Mouse (Mus musculus) testis, adult 2 months (tissue): ENCODE data around the gene Lpxn. TPM values are rescaled to one million over a fixed set of nuclear protein-coding genes. Genes with fewer than 3 reads are reported as not detected.

ENCODE experiments used
- H3K27ac ChIP-seq: fragments of 200-500 bp; 2 replicates; pipeline ENCODE4 v1.5.1; 2012; ENCODE audit warnings: low read depth, low read length; ENCODE audit not compliant: control insufficient read depth, insufficient read depth
- H3K27me3 ChIP-seq: fragments of 200-500 bp; 2 replicates; pipeline ENCODE4 v1.6.1; 2012; ENCODE audit warnings: mild to moderate bottlenecking, low read length, moderate library complexity; ENCODE audit not compliant: control insufficient read depth, insufficient read depth
- H3K36me3 ChIP-seq: fragments of 200-500 bp; 2 replicates; pipeline ENCODE4 v1.6.1; 2012; ENCODE audit warnings: mild to moderate bottlenecking, low read length; ENCODE audit not compliant: control insufficient read depth, insufficient read depth
- H3K4me1 ChIP-seq: fragments of 200-500 bp; 2 replicates; pipeline ENCODE4 v1.6.1; 2012; ENCODE audit warnings: low read length; ENCODE audit not compliant: control insufficient read depth, insufficient read depth
- H3K4me3 ChIP-seq: fragments of 200-500 bp; 2 replicates; pipeline ENCODE4 v1.5.1; 2012; ENCODE audit warnings: low read depth, mild to moderate bottlenecking, low read length, moderate library complexity, mixed read lengths; ENCODE audit not compliant: control insufficient read depth
- CTCF ChIP-seq: fragments of 200-500 bp; IDR thresholded peaks from 2 replicates; pipeline ENCODE4 v1.5.1; 2012; ENCODE audit warnings: low read depth, mild to moderate bottlenecking, inconsistent platforms, low read length, moderate library complexity; ENCODE audit not compliant: control insufficient read depth, insufficient read depth, insufficient replicate concordance
- POLR2A ChIP-seq: fragments of 200-500 bp; IDR thresholded peaks from 2 replicates; pipeline ENCODE4 v1.6.1; 2012; ENCODE audit warnings: low read depth, mild to moderate bottlenecking, inconsistent platforms, low read length, moderate library complexity; ENCODE audit not compliant: control insufficient read depth
- polyA plus RNA-seq: library from polyadenylated mRNA; depleted of rRNA; stranded (reverse); fragments of >200 nt; gene quantifications from 2 replicates; pipeline ENCODE4 v1.2.3, GENCODE M21; 2012; rRNA removed

The Lpxn gene
- polyA plus RNA-seq, result 25.4 and 27.6 TPM in 2 replicates

DNA sequence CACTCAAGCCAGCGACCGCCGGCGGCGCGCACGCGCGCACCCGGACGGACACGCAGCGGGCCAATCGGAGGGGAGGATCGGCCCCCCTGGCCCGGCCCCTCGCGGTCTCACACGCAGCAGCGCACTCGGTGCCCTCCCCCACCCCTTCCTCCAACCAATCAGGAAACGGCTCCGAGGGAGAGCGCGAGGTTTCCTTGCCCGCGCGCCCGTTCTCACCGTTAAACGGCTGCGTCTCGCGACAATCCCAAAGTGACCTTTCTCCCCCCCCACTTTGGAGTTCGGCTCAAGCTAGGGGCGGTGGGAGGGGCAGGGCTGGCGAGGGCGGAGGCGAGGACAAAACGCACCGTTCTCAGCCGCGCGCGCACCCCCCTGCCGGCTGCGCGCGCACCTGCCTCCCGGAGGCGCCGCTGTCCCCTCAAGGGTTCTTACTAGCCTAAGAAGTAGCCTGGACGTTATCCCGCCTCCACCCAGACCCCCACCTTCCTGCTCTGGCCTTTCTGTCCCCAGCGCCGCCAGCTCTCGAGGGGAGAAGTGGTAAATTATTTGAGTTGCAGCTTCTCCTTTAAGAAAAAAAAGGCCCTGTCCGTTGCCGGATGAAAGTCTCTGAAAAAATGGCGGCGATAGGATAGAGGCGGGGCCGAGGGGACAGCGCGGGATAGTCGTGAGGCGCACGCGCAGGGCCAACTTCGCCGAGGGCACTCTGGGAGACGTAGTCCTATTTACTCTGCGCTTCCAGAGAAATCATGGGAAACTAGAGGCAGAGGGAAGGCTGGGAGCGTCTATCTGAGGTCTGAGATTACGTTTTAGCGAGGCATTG lies at the start of gene Lpxn, which contains the start of gene Zfp91:
Lpxn (plus strand) TSS at position 683 of the 817 bp plus-strand sequence.
Zfp91 (minus strand) TSS at position 616 of the 817 bp plus-strand sequence.
- Histone ChIP-seq H3K36me3 (no peaks in the 10 kb centered on the region), H3K4me3 (peak within 1 kb of the TSS; percentile 96), H3K27ac (peak within 1 kb of the TSS; percentile 100), H3K27me3 (no peaks in the 10 kb centered on the region), H3K4me1 (peaks cover 2% of the 10 kb centered on the region; the same call in 1 of the 2 replicates)
- TF ChIP-seq CTCF (no peak), POLR2A (peak; percentile 81)

DNA sequence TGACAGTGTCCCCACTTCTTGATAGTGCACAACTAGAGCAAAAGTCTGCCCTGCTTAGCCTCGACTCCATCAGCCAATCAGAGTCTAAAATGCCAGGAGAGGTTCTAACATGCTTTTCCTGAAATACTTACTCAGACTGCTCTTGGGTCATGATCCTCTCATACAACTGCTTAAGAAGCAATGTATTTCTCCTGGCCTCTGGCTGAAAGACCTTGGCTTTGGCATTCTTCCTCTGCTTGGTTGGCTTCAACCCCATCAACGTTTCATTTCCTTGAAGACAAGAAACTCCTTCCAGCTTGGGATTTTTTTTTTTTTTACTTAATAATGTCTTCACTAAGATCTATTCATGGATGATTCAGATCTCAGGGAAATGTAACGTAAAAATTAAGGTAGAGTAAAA lies 39.7 kb upstream of the Lpxn start:
- no peaks in the 10 kb centered on the region for H3K4me1 ChIP-seq
- TF ChIP-seq POLR2A (no peak), CTCF (no peak)
- H3K27ac ChIP-seq, result no peak overlapping the region
- no peaks in the 10 kb centered on the region for H3K36me3 ChIP-seq
- no peak overlapping the region for H3K4me3 ChIP-seq
- H3K27me3 ChIP-seq, result no peaks in the 10 kb centered on the region

DNA sequence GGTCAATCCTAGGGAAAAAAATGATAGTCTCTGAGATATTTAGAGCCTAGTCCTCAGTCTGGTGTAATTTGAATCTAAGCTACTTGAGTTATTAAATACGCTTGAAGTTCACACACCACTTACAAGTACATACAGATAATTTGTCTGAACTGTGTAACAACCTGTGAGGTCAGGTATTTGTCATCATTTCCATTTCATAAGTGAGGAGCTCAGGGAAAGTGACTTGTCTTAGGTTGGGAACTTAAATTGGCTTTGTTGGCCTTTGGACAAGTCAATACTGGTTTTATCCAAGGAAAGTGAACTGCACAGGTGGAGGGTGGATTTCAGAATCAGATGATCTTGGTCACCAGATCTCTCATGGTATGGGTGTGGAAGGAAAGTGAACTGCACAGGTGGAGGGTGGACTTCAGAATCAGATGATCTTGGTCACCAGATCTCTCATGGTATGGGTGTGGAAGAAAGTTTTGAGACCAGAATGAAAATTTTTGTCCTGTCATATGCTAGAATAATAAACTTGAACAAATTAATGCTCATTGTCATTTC lies 37.0 kb upstream of the Lpxn start:
- no peak for TF ChIP-seq CTCF
- TF ChIP-seq POLR2A, result no peak
- Histone ChIP-seq H3K27ac (no peak overlapping the region), H3K36me3 (no peaks in the 10 kb centered on the region), H3K4me3 (no peak overlapping the region), H3K27me3 (no peaks in the 10 kb centered on the region), H3K4me1 (no peaks in the 10 kb centered on the region)

DNA sequence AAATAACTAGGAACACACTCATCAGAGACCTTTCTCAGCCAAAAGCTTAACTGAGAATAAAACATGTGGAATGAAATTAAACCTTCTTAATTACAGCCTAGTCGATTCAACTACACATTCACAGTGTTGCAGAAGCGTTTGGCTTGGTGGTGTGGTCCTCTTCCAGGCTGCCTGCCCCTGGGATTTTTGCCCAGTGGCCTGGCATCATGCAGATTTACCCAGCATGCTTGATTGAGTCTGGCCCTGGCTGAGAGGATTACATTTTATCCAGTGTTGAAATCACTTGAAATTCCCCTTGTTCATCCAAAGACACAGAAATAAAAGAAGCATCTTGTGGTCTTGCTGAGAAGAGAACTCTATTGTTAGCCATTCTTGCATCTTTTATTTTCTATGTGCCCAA lies 36.3 kb upstream of the Lpxn start:
- TF ChIP-seq POLR2A (no peak), CTCF (no peak)
- no peaks in the 10 kb centered on the region for H3K36me3 ChIP-seq
- H3K4me3 ChIP-seq, result no peak overlapping the region
- H3K27me3 ChIP-seq, result no peaks in the 10 kb centered on the region
- H3K27ac ChIP-seq, result no peak overlapping the region
- H3K4me1 ChIP-seq, result no peaks in the 10 kb centered on the region

DNA sequence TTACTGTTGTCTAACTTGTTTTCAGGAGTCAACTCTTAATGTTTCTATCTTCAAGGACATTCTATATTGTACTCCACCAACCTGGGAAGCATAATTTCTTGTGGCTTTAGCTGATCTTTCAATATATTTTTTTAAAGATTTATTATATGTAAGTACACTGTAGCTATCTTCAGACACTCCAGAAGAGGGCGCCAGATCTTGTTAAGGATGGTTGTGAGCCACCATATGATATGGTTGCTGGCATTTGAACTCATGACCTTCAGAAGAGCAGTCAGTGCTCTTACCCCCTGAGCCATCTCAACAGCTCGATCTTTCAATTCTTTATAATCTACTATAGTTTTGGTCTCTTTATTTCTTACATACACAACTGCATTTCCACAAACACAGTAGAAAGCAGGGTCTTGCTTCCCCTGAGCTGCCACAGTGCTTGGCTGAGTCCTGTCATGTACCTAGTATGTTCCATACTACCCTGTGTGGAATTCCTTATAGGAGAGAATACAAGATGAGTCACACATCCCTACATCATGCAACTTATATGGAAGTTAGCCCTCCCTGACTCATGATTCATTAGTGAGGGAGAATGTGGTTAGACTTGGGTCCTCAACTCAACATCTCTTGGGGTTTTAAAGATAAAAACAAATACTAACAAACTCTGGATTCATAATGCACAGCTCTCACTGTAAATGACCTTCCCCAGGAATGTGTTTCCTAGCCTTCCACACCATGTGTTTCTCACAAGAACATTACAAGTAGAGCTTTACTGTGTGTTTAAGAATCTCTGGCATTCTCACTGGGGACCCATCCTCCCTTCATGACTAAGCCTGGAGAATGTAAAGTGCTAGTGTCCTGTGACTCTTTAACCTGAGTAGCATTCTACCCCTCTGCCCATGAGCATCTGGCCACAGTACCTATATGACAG lies 33.5 kb upstream of the Lpxn start:
- no peaks in the 10 kb centered on the region for H3K4me1 ChIP-seq
- H3K27me3 ChIP-seq, result no peaks in the 10 kb centered on the region
- TF ChIP-seq POLR2A, result no peak
- H3K4me3 ChIP-seq, result no peak overlapping the region
- no peak overlapping the region for H3K27ac ChIP-seq
- no peaks in the 10 kb centered on the region for H3K36me3 ChIP-seq

DNA sequence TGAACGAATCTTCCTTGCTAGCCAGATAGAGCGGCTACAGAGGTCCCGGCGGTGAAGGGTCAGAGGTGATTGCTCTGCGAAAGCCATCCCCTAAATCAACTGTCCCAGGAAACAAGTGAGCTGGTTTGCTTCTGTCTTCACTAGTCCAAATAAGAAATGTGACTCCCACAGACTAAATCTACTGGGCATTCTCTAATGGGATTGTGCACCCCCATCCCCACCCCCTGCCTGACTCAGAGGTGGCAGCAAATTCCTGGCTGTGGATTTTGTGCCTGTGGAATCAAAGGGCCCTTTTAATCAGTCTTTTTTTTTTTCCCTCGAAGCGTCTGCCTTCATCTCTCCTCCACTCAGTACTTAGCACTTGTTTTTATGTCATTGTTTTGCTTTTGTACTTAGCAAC lies 30.7 kb upstream of the Lpxn start, which contains the start of gene Cntf:
Cntf (minus strand) TSS at position 325 of the 400 bp plus-strand sequence.
- H3K27ac ChIP-seq, result no peak within 1 kb of the TSS
- no peak within 1 kb of the TSS for H3K4me3 ChIP-seq
- no peaks in the 10 kb centered on the region for H3K4me1 ChIP-seq
- no peak for TF ChIP-seq POLR2A
- TF ChIP-seq CTCF, result no peak
- H3K27me3 ChIP-seq, result no peaks in the 10 kb centered on the region
- peaks cover 5% of the 10 kb centered on the region; the same call in 1 of the 2 replicates for H3K36me3 ChIP-seq

DNA sequence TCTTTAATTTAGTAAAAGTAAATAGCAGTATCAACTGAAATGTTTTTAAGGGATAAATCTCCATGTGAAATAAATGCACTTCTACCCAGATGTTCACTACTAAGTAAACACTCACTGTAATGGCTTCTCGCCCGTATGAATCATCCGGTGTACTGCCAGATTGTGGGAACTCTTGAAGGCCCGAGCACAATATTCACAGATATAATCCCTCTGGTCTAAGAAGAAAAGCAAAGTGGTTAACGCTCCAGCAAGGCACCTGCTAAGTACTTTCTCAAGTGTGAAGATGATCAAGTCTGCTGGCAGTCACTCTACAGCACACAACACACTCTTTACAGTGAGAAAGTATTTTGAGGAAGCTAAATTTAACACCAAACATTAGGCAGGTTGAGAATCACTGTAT lies 25.1 kb upstream of the Lpxn start:
- no peaks in the 10 kb centered on the region for H3K27me3 ChIP-seq
- H3K36me3 ChIP-seq, result peaks cover 6% of the 10 kb centered on the region
- no peak overlapping the region for H3K4me3 ChIP-seq
- H3K4me1 ChIP-seq, result no peaks in the 10 kb centered on the region
- TF ChIP-seq POLR2A (no peak), CTCF (no peak)
- H3K27ac ChIP-seq, result no peak overlapping the region
